9 mouse cellular contexts compared by ENCODE assay signal in the genomic region with DNA sequence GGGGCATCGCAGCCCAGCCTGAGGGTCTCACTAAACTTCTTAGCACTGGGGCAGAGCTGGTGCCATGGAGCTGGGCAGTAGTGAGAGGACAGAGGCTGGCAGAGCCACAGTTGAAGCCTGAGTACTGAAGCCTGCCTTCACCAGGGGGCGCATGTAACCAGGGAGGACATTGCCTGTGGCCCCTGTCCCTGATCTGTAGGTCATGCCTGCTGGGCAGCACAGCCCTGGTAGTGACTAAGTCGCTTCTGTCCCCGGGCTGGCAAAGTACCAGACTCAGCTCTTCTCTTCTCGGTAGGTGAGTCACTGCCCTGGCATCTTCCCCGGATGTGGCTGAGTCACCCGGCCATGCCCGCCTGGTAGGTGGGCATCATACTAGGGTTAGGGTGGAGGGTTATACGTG. TPM values are rescaled to one million over a fixed set of nuclear protein-coding genes. Genes with fewer than 3 reads are reported as not detected.
DNase-seq lines count a peak whose midpoint lies in the region; ATAC-seq and TF ChIP-seq lines count a peak whose summit lies in the region.
"Had no signal": no experiment of that assay in that cellular context is flagged by ENCODE, and none has a peak within 500 bp of the region (broad histone marks: within the 10 kb centered on the region; RNA-seq: fewer than 3 reads in every experiment).

No protein-coding gene starts in this region.

- peaks cover 18% of the 10 kb centered on the region for H3K27me3 ChIP-seq in liver, postnatal 0 days (ENCODE audit: insufficient read depth, low read length)

- 38% methylated on average over 9 of the region's 9 CpGs for WGBS in liver, postnatal 0 days (ENCODE audit: insufficient replicate concordance)

- H3K4me2 ChIP-seq in liver, postnatal 0 days (ENCODE audit: low read depth, low read length) = no peak overlapping the region

- peak; percentile 77 for DNase-seq in ovary, adult 18-20 months (ENCODE audit: low spot score)
- DNase-seq in ovary, postnatal 14 days (ENCODE audit: low spot score) = no peak
- peak; percentile 96 for DNase-seq in adrenal gland, adult 8-10 months
- DNase-seq in fat pad, adult 2 months (ENCODE audit: extremely low read depth, low read depth, low spot score) = peak; percentile 36
- peak; percentile 77 for DNase-seq in induced T-regulatory cell, adult 2 months (ENCODE audit: low read depth)
- DNase-seq in liver, postnatal 0 days = peak; percentile 72
- DNase-seq in right cerebral cortex, adult 2 months (ENCODE audit: low spot score in 2 of 2) = peak; percentile 74 to 79
- DNase-seq in embryo, embryonic 9.5 days (ENCODE audit: extremely low spot score) = no peak

- H3K9ac ChIP-seq in liver, postnatal 0 days (replicated peaks) = no peak overlapping the region

- peaks cover 40% of the 10 kb centered on the region for H3K4me1 ChIP-seq in liver, postnatal 0 days (ENCODE audit: insufficient read depth)

- no peak for ATAC-seq in liver, postnatal 0 days

- TF ChIP-seq EP300 in liver, postnatal 0 days (IDR thresholded peaks at IDR 0.05; ENCODE audit: low read depth) = no peak

- no peaks in the 10 kb centered on the region for H3K36me3 ChIP-seq in liver, postnatal 0 days (replicated peaks; ENCODE audit: insufficient read depth, low read length)

- H3K27ac ChIP-seq in liver, postnatal 0 days (ENCODE audit: low read depth) = no peak overlapping the region

- H3K9me3 ChIP-seq in liver, postnatal 0 days (ENCODE audit: low read length) = no peaks in the 10 kb centered on the region

- H3K4me3 ChIP-seq in liver, postnatal 0 days (ENCODE audit: low read depth, low read length) = no peak overlapping the region
- H3K4me3 ChIP-seq: erythroblast, embryonic 14.5 days had no signal

- TF ChIP-seq CTCF in liver, postnatal 0 days (IDR thresholded peaks at IDR 0.05; ENCODE audit: low read depth) = peak; percentile 72

RNA-seq across cellular contexts. Expression of gene Rara, which starts 5.5 kb away (rescaled TPM):
- total RNA-seq in adrenal gland, adult 8-10 months (2022) = 10 to 100 TPM; 21.3 to 36.8 (median 30.8) TPM
- polyA plus RNA-seq in liver, postnatal 0 days (2015; fragmentation: Nextera tagmentation; extraction: Ambion mirVana) = 5.4 and 5.6 TPM in 2 replicates

RNA-seq across cellular contexts. Expression of gene Cdc6, which starts 25.6 kb away (rescaled TPM):
- total RNA-seq in adrenal gland, adult 8-10 months (2022) = under 1 TPM; 0.20 to 0.95 (median 0.72) TPM
- 19.1 and 22.3 TPM in 2 replicates for polyA plus RNA-seq in liver, postnatal 0 days (2015; fragmentation: Nextera tagmentation; extraction: Ambion mirVana)

RNA-seq across cellular contexts. Expression of gene Gjd3, which starts 49.7 kb away (rescaled TPM):
- not detected for total RNA-seq in adrenal gland, adult 8-10 months (2022)
- polyA plus RNA-seq in liver, postnatal 0 days (2015; fragmentation: Nextera tagmentation; extraction: Ambion mirVana) = not detected in 2 replicates
- polyA plus RNA-seq: erythroblast, embryonic 14.5 days had no signal

Comparison
In these comparisons a context has a peak if more than half of its experiments do, and no peak if none do; other contexts are left out.
1. DNase-seq: peak in ovary, adult 18-20 months (single experiment), adrenal gland, adult 8-10 months (single experiment), fat pad, adult 2 months (single experiment), induced T-regulatory cell, adult 2 months (single experiment), liver, postnatal 0 days (single experiment) and right cerebral cortex, adult 2 months (2 of 2); none in ovary, postnatal 14 days (single experiment) and embryo, embryonic 9.5 days (single experiment).